Mouse (Mus musculus) Muller cell, postnatal 12 days (primary cell): Measurements from ENCODE around the gene Magix.
"Not testable (repeated sequence)": the region's sequence is repeated elsewhere in the genome, so short reads cannot be mapped to it uniquely, and the experiment has no call there.

Source experiments
- DNase-seq: peaks from one replicate; pipeline ENCODE4 v3.0.0-alpha.2; 2015; ENCODE audit errors: inconsistent ontology term

The Magix gene

DNA sequence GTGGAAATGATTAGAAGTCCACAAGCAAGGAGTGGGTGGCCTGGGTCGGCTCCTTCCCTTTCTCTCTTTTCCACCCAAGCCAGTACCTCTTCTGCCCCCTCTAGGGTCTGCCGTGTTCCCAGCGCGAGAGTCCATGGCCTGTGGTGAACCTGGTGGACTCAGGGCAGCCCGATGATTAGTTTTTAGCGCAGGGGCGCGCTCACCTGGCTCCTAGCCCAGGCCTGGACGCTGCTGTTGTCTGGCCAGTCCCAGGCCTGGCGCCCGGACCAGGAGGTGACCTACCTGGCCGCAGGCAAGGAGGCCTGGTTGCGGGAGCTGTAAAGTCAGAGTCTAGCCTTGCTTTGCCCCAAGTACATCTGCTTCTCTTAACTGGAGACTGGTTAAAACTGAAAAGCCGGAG is at the start of gene Magix:
Gene Magix, minus strand, starts transcription at position 388 of the 400 bp plus-strand sequence.
- no peak for DNase-seq

DNA sequence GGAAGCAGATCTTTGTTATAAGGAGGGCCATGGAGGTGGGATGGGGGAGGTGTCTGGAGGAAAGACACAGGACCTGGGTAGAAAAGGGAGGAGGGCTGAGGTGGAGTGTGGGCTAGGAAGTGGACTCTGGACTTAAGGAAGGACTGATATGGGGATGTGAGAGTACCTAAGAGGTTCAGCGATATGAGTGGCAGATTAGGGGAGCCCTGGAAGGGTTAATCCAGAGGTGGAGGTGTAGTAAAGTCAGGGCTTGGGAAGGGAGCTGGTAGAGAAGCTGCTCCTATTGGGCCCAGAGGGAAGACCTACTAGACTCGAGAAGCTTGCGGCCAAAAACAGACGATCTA is 47.8 kb upstream of the Magix start:
- DNase-seq = no peak

DNA sequence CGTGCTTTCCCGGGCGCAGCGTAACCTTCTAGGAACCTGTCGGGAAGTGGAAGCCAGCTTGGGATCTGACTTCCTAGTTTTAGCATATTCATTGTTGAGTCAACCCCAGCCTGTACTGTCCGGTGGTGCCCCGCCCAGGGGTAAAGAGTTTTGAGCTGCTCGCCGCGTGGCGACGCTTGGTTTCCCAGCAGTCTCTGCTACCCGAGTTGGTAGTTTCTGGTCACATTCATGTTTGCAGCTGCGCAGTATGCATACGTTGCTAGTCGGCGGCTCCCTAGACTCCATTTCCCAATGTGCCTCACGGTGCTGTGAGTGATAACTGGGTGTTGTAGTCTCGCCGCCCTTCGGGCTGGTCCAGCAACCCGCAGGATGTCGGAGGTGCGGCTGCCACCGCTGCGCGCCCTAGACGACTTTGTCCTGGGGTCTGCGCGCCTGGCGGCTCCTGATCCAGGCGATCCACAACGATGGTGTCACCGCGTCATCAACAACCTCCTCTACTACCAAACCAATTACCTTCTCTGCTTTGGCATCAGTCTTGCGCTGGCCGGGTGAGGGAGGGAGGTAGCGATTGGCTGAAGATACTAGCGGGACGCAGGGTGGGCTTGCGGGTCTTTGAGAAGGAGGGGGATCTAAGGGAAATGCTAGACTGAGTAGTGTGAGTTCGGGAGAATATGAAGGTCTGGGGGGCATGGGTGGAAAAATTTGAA is 47.3 kb upstream of the Magix start, which contains the start of gene Praf2:
Gene Praf2, plus strand, starts transcription at position 225 of the 707 bp plus-strand sequence.
- peak; percentile 75 for DNase-seq

DNA sequence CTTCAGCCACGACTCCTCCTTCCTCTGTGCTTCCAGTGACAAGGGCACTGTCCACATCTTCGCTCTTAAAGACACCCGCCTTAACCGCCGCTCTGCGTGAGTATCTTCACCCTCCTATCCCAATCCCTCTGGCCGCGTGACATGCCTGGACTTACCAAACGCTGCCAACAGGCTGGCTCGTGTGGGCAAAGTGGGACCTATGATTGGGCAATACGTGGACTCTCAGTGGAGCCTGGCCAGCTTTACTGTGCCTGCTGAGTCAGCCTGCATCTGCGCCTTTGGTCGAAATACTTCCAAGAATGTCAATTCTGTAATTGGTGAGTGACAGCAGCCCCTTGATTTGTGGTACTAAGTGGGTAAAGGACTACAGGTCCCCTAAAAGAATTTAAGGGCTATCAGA is 46.1 kb upstream of the Magix start:
- DNase-seq = no peak

DNA sequence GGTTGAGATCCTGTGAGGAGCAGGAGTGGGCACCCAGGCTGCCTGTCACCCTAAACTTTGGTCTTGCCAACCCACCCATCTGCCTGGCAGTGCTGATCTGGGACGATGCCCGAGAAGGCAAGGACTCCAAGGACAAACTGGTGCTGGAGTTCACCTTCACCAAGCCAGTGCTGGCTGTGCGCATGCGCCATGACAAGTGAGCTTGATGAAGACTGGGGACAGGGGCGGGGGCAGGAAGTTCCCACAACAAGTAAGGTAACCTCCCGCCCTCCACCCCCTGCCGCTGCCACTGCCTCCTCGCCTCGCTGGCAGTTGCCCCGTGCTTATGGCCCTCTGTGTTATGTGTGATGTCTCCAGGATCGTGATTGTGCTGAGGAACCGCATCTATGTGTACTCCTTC is 44.8 kb upstream of the Magix start:
- DNase-seq = no peak

DNA sequence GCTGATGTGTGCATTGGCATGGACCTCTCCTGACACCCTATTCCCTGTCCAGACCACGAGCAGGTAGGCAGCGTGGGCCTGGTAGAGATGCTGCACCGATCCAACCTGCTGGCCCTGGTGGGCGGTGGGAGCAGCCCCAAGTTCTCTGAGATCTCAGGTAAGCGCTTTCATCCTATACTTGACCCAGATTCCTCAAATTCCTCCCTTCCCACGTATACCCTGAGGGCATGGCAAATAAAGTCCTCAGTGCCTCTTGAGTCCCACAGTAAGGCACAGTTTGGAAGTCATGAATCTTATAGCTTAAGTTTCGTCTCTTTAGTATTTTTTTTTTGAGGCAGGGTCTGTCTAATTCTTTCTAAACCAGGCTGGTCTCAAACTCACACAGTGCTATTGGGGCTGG is 43.1 kb upstream of the Magix start:
- no peak for DNase-seq

DNA sequence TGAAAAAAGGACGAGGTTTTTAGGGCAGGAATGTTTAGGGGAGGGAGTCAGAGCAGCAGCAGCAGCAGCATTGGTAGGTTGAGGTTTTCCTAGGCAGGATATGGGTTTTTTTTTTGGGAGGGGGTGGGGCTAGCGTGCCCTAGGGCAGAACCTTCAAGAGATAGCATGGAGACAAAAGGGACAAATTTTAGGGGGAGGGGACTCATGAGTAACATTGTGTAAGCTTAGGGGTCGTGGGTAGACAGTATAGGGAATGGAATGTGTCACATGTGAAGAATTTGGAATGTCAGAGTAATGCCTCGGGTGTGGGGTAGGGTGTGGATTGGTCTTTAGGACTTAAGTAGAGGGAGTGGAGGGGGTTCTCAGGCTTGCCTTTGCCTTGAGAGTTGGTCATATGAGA is 41.6 kb upstream of the Magix start:
- no peak for DNase-seq

DNA sequence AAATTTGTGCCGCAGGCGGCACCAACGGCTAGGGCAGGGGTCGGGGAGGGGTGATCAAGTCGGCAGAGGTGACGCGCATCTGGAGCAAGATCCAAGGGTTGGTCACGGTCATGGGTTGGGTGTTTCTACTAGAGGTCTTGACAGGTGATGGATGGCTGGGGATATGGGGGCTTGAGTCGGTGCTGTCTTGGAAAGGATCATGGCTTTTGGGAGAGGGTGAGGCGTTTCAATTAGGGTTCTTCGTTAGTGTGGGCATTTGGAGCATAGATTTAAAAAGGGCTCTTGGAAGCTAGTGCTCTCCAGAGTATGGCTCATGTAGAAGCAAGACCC is 41.2 kb upstream of the Magix start:
- DNase-seq = no peak

DNA sequence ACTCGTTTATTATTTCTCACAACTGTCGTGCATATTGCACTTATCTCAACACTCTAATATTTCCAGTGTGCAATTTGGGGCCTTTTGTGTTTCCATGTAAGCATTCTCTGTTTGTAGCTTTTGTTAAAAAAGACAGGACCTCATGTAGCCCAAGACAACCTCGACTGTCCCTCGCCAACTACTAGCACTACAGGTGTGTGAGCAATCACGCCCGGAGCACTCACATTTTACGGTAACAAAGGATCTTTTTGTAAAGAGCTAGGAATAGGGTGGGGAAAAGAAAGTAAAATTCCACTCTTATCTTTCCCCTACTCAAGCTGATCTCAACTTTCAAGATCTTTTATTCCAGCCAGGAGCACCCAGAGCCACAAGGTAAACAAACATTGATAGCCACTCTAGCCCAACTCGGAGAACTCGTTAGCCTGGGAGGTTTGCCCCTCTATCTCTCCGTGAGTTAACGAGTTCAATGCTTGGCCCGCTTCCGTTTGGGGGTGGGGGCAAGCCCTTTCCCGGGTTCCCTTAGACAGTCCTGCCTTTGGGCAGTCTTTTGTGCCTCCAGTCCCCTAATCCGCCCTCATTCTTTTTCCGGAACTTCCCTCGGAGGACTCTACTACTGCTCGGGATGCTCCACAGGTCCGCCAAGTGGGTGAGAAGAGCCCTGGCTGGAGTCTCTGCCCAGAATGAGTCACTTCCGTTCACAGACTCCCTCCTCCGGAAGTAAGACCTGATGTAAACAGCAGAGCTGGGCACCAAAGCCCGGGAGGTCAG is 40.6 kb upstream of the Magix start, which contains the start of gene Gm45208:
Gene Gm45208, plus strand, starts transcription at position 732 of the 768 bp plus-strand sequence.
- peak; percentile 82 for DNase-seq

DNA sequence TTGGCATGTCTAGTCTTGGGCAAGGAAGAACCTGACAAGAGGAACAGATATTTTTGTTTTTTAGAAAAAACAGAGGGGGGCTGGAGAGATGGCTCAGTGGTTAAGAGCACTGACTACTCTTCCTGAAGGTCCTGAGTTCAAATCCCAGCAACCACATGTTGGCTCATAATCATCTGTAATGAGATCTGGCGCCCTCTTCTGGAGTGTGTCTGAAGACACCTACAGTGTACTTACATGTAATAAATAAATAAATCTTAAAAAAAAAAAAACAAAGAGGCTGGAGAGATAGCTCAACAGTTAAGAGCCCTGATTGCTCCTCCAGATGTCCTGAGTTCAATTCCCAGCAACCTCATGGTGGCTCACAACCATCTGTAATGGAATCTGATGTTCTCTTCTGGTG is 35.0 kb upstream of the Magix start:
- not testable (repeated sequence) for DNase-seq

DNA sequence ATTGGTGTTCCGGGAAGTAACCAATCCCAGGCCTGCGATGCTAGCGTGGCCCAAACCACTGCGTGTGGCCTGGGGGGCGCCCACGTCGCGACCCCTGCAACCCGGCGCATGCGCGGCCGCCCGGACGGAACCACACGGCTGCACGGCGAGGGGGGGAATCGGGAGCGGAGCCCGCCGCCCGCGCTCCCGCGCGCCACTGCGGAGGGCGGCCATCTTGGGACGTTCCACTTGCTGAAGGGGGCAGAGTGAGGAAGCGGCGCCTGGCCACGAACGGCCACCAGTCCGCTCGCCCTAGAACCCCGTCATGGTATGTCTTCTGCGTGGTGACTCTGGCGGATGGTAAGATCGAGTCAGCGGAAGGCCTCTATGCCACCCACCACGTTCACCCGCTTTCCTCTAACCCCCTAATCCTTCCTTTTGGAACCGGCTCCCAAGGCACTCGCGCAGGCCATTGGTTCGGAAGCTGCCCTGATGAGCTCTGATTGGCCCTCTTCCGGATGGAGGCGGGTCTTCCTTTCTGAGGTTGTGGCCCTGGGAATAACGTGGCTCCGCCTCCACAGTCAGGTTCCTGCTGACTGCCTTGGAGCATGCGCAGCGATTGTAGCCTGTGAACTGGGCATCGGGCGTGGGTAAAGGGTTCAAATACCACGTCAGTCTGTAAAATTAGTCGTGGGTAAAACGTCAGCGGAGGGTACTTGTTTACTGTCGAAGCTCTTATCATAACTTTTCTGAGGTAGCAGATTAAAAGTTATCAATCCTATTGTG is 33.3 kb upstream of the Magix start, which contains the start of gene Wdr45:
Gene Wdr45, plus strand, starts transcription at position 199 of the 765 bp plus-strand sequence.
- DNase-seq = peak; percentile 93

DNA sequence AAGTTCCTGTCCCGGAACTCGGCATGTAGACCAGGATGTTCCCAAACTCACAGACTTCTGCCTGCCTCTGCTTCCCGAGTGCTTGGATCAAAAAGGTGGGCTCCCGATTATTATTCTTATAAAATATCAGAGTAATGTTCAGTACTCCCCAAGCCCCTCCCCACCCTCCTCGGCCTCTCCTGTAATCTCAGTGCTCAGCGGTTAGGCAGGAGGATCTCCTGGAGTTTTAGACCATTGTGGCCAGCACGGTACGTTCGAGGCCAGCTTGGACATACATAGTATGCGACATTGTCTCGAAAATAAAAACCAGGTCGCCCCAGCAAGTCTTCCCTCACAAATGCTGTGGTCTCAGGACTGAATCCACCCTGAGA is 32.7 kb upstream of the Magix start:
- not testable (repeated sequence) for DNase-seq

DNA sequence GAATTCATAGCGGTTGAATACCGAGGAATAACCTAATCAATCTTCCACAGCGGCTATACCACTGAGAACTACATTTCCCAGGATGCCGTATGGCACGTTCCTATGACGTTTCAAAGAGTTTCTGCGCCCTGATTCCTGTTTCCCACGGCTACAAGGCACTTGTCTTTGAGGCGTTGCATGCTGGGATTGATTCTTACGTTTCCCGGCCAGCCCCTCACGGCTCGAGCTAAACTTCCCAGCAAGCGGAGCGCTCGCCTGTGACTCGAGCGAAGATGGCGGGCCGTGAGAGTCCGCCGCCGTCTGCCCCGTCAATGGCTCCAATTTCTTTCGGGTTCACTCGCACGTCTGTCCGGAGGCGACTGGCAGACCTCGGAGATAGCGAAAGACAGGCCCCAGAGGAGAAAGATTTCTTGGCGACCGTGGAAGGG is 15.9 kb upstream of the Magix start, which contains the start of gene Gpkow:
Gene Gpkow, plus strand, starts transcription at position 178 of the 428 bp plus-strand sequence.
- DNase-seq = peak; percentile 84

DNA sequence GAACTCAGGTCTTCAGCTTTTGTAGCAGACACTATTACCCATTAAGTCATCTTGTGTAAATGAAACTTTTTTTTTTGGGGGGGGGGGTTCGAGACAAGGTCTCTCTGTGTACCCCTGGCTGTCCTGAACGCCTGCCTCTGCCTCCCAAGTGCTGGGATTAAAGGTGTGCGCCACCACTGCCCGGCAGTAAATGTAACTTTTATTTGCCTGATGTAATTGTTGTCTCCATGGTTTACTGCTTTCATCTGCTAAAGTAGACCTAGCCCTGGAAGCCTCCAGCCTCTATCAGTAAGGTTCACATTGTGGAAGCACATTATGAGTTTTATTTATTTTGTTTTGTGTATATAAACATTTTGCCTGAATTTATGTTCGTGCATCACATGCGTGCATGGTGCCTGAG is 15.5 kb upstream of the Magix start:
- no peak for DNase-seq

DNA sequence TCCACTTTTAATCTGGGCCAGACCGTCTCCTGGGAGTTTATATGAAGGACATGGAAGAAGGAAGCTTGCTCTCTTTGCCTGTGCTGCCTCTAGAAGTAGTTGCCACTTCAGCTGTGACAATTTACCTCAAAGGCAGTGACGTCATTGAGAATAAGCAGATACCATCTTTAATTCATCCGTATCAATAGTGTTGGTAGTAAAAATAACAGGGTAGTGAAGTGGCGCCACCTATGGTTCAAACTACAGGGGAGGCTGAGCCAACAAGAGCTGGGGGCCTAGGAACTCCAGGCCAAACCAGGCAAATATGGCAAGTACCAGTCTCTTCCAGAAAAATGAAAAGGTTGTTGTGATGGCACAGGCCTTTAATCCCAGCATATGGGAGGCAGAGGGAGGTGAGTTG is 11.8 kb upstream of the Magix start:
- no peak for DNase-seq

DNA sequence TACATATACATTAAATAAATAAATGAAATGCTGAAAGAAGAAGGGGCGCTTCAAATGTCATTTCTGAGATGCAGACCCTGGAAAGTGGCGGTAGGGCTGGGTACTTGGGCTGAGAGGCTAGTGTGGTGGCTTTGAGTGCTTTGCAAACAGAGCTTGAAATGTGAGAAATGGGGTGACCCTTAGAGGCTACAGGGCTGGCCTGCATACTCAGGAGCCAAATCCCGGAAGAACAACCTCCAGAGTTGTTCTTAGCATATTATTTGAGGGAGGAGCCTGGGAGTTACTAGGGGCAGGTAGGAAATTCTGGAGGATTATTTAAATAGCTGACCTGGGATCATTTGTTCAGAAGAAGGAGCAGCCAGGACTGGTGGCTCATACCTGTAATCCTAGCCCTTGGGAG is 9.4 kb upstream of the Magix start:
- no peak for DNase-seq

DNA sequence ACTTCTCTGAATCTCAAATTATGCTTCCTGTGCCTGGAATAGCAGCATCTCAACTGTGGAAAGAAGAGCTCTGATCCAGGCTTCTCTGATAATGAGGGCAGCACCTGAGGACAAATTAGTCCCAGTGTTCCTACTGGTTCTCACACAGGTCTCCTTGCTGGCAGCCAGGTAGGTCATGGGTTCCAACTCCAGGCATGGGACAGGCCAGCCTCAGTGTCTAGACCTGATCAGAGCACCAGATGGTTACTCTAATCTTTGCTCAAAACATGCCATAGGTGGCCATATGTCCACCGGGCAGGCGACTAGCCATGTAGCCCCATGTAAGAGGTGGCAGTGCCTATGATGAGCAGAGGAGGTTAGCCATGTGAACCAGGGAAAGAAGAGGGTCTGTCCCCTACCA is 7.3 kb upstream of the Magix start:
- no peak for DNase-seq

DNA sequence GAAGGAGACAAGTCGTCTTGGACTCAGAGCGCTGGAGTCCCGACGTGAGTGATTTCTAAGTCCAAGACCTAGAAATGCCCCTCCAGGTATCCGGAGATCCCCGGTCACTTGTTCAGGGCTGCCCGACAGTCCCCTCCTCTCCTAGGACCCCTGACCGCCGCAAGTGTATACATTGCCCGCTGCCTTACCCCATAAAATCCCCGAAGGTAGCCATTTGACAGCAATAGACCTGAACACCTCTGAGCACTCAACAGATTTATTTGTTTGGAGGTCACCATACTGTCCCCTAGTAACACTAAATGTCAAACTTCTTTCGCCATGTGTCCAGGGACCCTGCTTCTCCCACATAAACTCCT is 1.0 kb downstream of the Magix start:
- DNase-seq = no peak

DNA sequence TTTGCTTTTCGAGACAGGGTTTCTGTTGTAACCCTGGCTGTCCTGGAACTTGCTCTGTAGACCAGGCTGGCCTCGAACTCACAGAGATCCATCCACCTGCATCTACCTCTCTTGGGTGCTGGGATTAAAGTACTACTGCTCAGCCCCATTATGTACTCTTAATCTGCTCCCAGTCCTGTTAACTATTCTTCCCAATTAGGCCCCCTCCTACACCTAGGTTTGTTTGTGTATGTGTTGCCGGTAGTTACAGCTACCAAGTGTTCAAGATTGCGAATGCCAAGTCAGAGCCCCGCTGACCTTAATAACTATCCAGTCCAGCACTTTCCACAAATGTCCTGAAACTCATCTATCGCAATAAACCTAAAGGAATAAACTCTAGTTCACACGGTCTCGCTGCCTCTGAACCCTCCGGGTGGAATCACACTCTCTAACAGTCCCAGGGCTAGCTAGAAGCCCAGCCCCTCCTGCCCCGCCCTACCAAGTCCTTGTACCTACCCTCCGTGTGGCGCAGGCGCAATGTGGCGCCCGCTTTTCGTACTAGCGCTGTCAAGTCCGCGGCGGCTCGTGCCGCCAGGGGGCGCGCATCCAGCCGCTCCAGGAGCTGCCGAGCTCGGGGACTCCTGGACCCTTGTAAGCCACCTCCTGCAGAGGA is 1.5 kb downstream of the Magix start:
- DNase-seq = peak; percentile 91

DNA sequence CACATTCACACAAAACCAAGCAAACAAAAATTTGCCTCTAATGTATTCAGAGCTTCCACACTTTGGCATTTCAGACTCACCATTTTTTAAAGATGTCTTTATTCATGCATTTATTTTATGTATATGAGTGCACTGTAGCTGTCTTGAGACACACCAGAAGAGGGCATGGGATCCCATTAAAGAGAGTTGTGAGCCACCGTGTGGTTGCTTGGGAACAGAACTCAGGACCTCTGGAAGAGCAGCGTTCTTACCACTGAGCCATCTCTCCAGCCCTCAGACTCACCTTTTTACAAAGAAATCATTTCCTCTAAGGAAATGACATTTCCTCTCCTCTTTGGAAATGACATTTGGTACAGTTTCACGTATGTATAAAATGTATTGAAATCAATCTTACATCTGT is 2.1 kb downstream of the Magix start:
- no peak for DNase-seq

DNA sequence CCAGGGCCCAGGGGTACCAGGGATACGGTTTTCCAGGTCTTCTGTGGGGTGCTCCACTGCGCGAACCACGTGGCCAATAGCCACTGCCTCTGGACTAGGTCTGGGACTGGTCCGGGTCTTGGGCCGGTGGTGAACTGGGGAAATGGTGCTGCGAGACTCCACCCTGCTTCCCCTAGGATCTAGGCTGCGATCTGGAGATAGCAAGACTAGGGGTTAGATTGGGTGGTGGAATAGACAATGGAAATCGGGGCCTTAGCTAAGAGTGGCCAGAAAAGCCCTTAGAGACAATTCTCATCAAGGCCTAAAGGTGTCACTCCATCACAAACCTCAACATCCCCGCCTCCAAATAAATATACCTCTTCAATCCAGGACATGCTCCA is 6.1 kb downstream of the Magix start:
- no peak for DNase-seq
